Mouse (Mus musculus): ENCODE data around the gene Syt1. TPM values are rescaled to one million over a fixed set of nuclear protein-coding genes. Genes with fewer than 3 reads are reported as not detected.

Syt1 gene
- polyA plus RNA-seq, 1 experiment from 2014 or later: 26.6 TPM

DNA sequence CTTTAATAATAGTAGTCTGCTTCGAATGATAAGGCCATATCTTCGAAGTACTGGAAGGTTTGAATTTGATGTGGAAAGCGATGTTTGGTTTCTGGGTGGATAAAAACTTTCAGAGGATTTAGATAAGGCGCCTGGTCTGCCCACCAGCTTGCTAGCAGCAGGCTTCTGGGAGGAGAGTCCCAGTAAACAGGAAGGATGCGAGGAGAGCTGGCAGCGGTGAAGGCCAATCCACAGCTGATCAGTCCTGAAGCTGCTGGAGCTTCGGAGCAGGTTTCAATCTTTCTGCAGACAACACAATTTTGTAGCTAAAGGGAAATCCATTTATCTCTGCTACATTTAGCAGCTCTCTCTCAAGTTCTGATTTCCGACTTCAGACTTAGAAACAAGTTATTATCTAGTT lies 358.7 kb downstream of the Syt1 start:
- WGBS: 87% methylated on average over 8 of the region's 8 CpGs
- DNase-seq (ENCODE audit: low spot score): no peak
- ATAC-seq (ENCODE audit: insufficient read depth, low FRiP score, low TSS enrichment): no peak

DNA sequence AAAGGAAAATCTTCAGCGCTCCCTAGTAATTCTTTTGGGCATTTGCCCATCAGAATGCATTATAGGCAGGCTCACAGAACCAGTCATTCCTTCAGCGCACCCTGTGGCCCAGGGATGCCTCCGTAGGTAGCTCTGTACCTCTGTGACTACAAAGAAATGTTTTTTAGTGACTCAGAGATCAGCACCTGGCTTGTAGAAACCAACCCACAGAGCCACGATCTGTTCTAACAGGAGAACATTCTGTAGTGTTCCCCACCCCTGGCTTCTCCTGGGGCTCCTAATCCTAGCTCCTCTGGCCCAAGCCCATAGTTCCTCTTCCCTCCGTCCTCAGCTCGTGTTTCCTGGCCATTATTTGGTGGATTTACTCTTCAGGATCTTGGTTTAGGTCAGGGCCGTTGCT lies 361.6 kb downstream of the Syt1 start:
- H3K27me3 ChIP-seq (ENCODE audit: control insufficient read depth, insufficient read depth, low read length): no peaks in the 10 kb centered on the region
- no peak for DNase-seq (ENCODE audit: low spot score)
- no peaks in the 10 kb centered on the region for H3K36me3 ChIP-seq (ENCODE audit: control insufficient read depth, insufficient read depth, low read length)
- H3K9me3 ChIP-seq (ENCODE audit: control insufficient read depth, low read length): no peaks in the 10 kb centered on the region
- H3K4me2 ChIP-seq (ENCODE audit: low read depth): no peak overlapping the region
- H3K4me1 ChIP-seq (ENCODE audit: control insufficient read depth, insufficient read depth, low read length): no peaks in the 10 kb centered on the region
- H3K27ac ChIP-seq (ENCODE audit: low read depth, low read length): no peak overlapping the region
- 79% methylated on average over 7 of the region's 7 CpGs for WGBS
- no peak overlapping the region for H3K4me3 ChIP-seq (ENCODE audit: low read depth, low read length)
- no peak for ATAC-seq (ENCODE audit: insufficient read depth, low FRiP score, low TSS enrichment)
- H3K9ac ChIP-seq (ENCODE audit: low read length): no peak overlapping the region

More for the DNA sequence above, 358.7 kb downstream of the Syt1 start:
- no peaks in the 10 kb centered on the region for H3K9me3 ChIP-seq (ENCODE audit: control insufficient read depth, low read length)
- H3K4me3 ChIP-seq (ENCODE audit: low read depth, low read length): no peak overlapping the region
- no peaks in the 10 kb centered on the region for H3K36me3 ChIP-seq (ENCODE audit: control insufficient read depth, insufficient read depth, low read length)
- no peaks in the 10 kb centered on the region for H3K27me3 ChIP-seq (ENCODE audit: control insufficient read depth, insufficient read depth, low read length)
- no peak overlapping the region for H3K27ac ChIP-seq (ENCODE audit: low read depth, low read length)
- H3K9ac ChIP-seq (ENCODE audit: low read length): no peak overlapping the region
- H3K4me1 ChIP-seq (ENCODE audit: control insufficient read depth, insufficient read depth, low read length): no peaks in the 10 kb centered on the region
- H3K4me2 ChIP-seq (ENCODE audit: low read depth): no peak overlapping the region

DNA sequence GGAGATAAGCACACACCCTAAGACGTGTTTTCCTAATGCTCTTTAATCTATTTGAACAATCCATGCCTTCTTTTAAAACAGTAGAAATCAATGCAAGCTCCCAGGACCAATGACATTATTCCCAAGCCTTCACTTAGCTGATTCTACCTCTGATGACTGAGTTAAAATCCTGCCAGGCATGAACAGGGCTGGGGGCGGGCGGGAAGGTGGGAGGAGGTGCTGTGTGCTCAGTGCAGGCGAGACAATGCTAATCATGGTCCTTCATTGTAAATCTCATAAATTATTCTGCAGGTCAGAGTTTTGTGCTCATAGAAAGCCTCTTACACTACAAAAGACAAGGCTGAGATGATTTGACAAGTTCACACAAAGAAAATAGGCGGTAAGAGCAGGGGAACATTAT lies 366.9 kb downstream of the Syt1 start:
- H3K9me3 ChIP-seq (ENCODE audit: control insufficient read depth, low read length): no peaks in the 10 kb centered on the region
- no peak overlapping the region for H3K4me3 ChIP-seq (ENCODE audit: low read depth, low read length)
- H3K4me2 ChIP-seq (ENCODE audit: low read depth): no peak overlapping the region
- no peak for DNase-seq (ENCODE audit: low spot score)
- no peak overlapping the region for H3K27ac ChIP-seq (ENCODE audit: low read depth, low read length)
- H3K36me3 ChIP-seq (ENCODE audit: control insufficient read depth, insufficient read depth, low read length): no peaks in the 10 kb centered on the region
- no peak overlapping the region for H3K9ac ChIP-seq (ENCODE audit: low read length)
- H3K4me1 ChIP-seq (ENCODE audit: control insufficient read depth, insufficient read depth, low read length): no peaks in the 10 kb centered on the region
- ATAC-seq (ENCODE audit: insufficient read depth, low FRiP score, low TSS enrichment): no peak
- 60% methylated on average over 5 of the region's 5 CpGs for WGBS
- H3K27me3 ChIP-seq (ENCODE audit: control insufficient read depth, insufficient read depth, low read length): no peaks in the 10 kb centered on the region

DNA sequence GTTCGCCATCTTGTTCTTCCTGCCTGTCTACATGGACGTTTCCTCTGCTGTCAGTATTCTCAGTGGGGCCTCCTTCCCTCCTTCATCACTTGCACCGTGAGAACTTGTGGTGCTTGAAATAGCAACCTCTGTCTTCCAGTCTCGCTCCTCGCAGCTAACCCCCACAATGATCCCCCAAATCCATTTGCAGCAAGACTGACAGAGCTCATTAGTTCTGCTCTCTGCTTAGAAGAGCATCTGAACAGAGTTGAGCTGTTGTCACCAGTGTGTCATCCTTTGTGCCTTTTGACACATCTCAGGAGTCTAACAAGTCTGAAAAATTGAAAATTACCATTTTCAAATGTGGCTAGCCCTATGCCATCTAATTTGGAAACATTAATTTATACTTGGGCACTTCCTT lies 372.7 kb downstream of the Syt1 start:
- no peak for DNase-seq (ENCODE audit: low spot score)
- ATAC-seq (ENCODE audit: insufficient read depth, low FRiP score, low TSS enrichment): no peak
- Histone ChIP-seq H3K27ac (ENCODE audit: low read depth, low read length) (no peak overlapping the region), H3K4me3 (ENCODE audit: low read depth, low read length) (no peak overlapping the region), H3K27me3 (ENCODE audit: control insufficient read depth, insufficient read depth, low read length) (no peaks in the 10 kb centered on the region), H3K9me3 (ENCODE audit: control insufficient read depth, low read length) (no peaks in the 10 kb centered on the region), H3K9ac (ENCODE audit: low read length) (no peak overlapping the region), H3K4me2 (ENCODE audit: low read depth) (no peak overlapping the region), H3K36me3 (ENCODE audit: control insufficient read depth, insufficient read depth, low read length) (no peaks in the 10 kb centered on the region), H3K4me1 (ENCODE audit: control insufficient read depth, insufficient read depth, low read length) (no peaks in the 10 kb centered on the region)
- 81% methylated on average over 5 of the region's 5 CpGs for WGBS

DNA sequence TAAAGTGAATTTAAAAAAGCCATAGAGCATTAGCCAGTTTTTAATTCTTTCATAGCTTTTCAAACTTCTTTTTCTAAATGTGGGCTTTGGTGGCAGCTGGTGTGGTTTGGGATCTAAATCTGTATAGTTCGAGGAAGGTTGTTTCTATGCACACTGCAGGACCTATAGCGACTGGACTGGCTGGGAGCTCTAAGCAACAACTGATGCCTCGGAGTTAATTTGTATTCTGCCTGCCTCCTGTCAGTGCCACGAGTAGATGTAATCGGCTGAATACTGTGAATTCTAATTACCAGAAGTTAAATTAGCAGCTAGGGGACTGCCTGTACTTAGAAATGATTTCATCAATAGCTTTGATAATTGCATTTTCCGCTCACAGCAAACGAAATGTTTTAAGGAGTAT lies 374.7 kb downstream of the Syt1 start:
- H3K36me3 ChIP-seq (ENCODE audit: control insufficient read depth, insufficient read depth, low read length): no peaks in the 10 kb centered on the region
- no peak overlapping the region for H3K4me2 ChIP-seq (ENCODE audit: low read depth)
- H3K27me3 ChIP-seq (ENCODE audit: control insufficient read depth, insufficient read depth, low read length): no peaks in the 10 kb centered on the region
- DNase-seq (ENCODE audit: low spot score) (no peak), ATAC-seq (ENCODE audit: insufficient read depth, low FRiP score, low TSS enrichment) (no peak)
- no peaks in the 10 kb centered on the region for H3K9me3 ChIP-seq (ENCODE audit: control insufficient read depth, low read length)
- H3K4me1 ChIP-seq (ENCODE audit: control insufficient read depth, insufficient read depth, low read length): no peaks in the 10 kb centered on the region
- H3K27ac ChIP-seq (ENCODE audit: low read depth, low read length): no peak overlapping the region
- H3K4me3 ChIP-seq (ENCODE audit: low read depth, low read length): no peak overlapping the region
- WGBS: 79% methylated on average over 7 of the region's 7 CpGs
- H3K9ac ChIP-seq (ENCODE audit: low read length): no peak overlapping the region

DNA sequence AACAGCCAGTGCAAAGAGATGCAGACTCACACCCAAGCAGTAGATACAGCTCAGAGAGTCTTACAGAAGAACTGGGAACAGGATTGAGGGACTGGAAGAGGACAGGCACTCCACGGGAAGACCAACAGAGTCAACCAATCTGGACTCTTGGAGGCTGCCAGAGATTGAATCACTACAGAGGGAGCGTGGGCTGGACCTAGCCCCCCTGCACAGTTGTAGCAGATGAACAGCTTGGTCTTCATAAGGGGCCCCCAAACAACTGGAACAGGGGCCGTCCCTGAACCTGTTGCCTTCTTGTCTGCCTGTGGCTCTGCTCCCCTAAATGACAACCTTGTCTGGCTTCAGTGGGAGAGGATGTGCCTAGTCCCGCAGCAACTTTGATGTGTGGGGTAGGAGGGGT lies 375.2 kb downstream of the Syt1 start:
- Histone ChIP-seq H3K4me1 (ENCODE audit: control insufficient read depth, insufficient read depth, low read length) (no peaks in the 10 kb centered on the region), H3K4me3 (ENCODE audit: low read depth, low read length) (no peak overlapping the region), H3K27ac (ENCODE audit: low read depth, low read length) (no peak overlapping the region), H3K9me3 (ENCODE audit: control insufficient read depth, low read length) (no peaks in the 10 kb centered on the region), H3K27me3 (ENCODE audit: control insufficient read depth, insufficient read depth, low read length) (no peaks in the 10 kb centered on the region), H3K9ac (ENCODE audit: low read length) (no peak overlapping the region), H3K4me2 (ENCODE audit: low read depth) (no peak overlapping the region), H3K36me3 (ENCODE audit: control insufficient read depth, insufficient read depth, low read length) (no peaks in the 10 kb centered on the region)
- WGBS: 86% methylated on average over 4 of the region's 4 CpGs
- DNase-seq (ENCODE audit: low spot score) (no peak), ATAC-seq (ENCODE audit: insufficient read depth, low FRiP score, low TSS enrichment) (no peak)

DNA sequence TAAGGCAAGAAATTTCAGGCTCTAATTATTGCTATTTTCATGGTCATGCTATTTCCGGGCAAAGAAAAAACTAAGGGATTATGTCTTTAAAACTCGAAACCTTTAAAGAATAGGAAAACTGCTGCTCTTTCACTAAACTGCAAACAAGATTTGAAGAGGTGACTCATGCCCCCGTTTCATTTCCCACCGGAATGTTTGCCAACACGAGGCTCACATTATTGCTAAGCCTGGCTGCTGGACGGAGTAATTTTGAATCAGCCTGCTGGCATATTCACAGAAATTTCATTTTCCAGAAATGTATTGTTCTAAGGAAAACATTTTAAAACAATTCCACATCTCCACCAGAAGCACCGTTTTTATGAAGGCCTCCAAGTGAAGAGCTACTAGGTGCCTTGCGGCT lies 379.9 kb downstream of the Syt1 start:
- H3K4me1 ChIP-seq (ENCODE audit: control insufficient read depth, insufficient read depth, low read length): no peaks in the 10 kb centered on the region
- H3K9me3 ChIP-seq (ENCODE audit: control insufficient read depth, low read length): no peaks in the 10 kb centered on the region
- H3K27me3 ChIP-seq (ENCODE audit: control insufficient read depth, insufficient read depth, low read length): no peaks in the 10 kb centered on the region
- DNase-seq (ENCODE audit: low spot score) (no peak), ATAC-seq (ENCODE audit: insufficient read depth, low FRiP score, low TSS enrichment) (no peak)
- no peak overlapping the region for H3K4me2 ChIP-seq (ENCODE audit: low read depth)
- no peak overlapping the region for H3K27ac ChIP-seq (ENCODE audit: low read depth, low read length)
- H3K36me3 ChIP-seq (ENCODE audit: control insufficient read depth, insufficient read depth, low read length): no peaks in the 10 kb centered on the region
- no peak overlapping the region for H3K4me3 ChIP-seq (ENCODE audit: low read depth, low read length)
- H3K9ac ChIP-seq (ENCODE audit: low read length): no peak overlapping the region
- 93% methylated on average over 8 of the region's 8 CpGs for WGBS

DNA sequence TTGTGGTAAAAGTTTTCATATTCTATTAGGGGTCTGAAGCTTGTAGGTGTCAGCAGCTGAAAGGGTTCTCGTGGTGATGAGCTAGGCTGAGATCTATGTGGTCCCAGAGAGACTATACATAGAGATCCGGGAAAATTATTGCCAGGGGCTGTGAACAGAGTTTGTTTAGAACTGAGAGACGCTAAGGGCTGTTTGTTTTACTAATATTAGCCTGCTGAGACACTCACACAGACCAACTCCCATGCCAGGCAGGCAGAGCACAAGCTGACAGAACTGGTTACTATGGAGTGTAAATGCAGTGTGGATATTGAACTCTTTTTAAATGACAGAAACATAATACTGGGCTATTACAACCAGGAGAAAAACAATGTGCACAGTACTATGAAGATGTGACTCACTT lies 384.4 kb downstream of the Syt1 start:
- Histone ChIP-seq H3K9me3 (ENCODE audit: control insufficient read depth, low read length) (no peaks in the 10 kb centered on the region), H3K4me1 (ENCODE audit: control insufficient read depth, insufficient read depth, low read length) (no peaks in the 10 kb centered on the region), H3K4me3 (ENCODE audit: low read depth, low read length) (no peak overlapping the region), H3K27me3 (ENCODE audit: control insufficient read depth, insufficient read depth, low read length) (no peaks in the 10 kb centered on the region), H3K9ac (ENCODE audit: low read length) (no peak overlapping the region), H3K4me2 (ENCODE audit: low read depth) (no peak overlapping the region), H3K36me3 (ENCODE audit: control insufficient read depth, insufficient read depth, low read length) (no peaks in the 10 kb centered on the region), H3K27ac (ENCODE audit: low read depth, low read length) (no peak overlapping the region)
- DNase-seq (ENCODE audit: low spot score): no peak
- ATAC-seq (ENCODE audit: insufficient read depth, low FRiP score, low TSS enrichment): no peak
- 57% methylated on average over 3 of the region's 3 CpGs for WGBS

DNA sequence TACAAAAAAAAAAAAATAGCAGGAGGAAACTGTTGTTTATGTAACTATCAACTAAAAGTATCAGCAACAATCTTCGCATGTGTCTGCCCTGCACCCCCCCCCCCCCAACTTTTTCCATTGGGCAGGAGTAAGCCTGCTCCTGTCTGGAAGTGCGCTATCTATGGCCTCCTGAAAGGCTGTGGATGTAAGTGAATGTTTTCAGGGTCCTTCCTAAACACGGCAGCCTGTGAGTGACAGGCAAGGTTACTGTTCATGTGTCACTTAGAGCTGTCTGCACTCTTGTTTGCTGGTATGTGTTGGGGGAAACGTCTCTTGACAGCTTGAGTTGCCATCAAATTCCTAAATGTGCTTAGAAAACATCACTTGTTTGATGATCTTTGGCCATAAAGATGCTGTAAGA lies 387.8 kb downstream of the Syt1 start:
- ATAC-seq (ENCODE audit: insufficient read depth, low FRiP score, low TSS enrichment) (no peak), DNase-seq (ENCODE audit: low spot score) (no peak)
- Histone ChIP-seq H3K27me3 (ENCODE audit: control insufficient read depth, insufficient read depth, low read length) (no peaks in the 10 kb centered on the region), H3K4me1 (ENCODE audit: control insufficient read depth, insufficient read depth, low read length) (no peaks in the 10 kb centered on the region), H3K36me3 (ENCODE audit: control insufficient read depth, insufficient read depth, low read length) (no peaks in the 10 kb centered on the region), H3K9ac (ENCODE audit: low read length) (no peak overlapping the region), H3K27ac (ENCODE audit: low read depth, low read length) (no peak overlapping the region), H3K4me2 (ENCODE audit: low read depth) (no peak overlapping the region), H3K4me3 (ENCODE audit: low read depth, low read length) (no peak overlapping the region), H3K9me3 (ENCODE audit: control insufficient read depth, low read length) (no peaks in the 10 kb centered on the region)
- 74% methylated on average over 4 of the region's 4 CpGs for WGBS
